Mouse (Mus musculus) layer of hippocampus, adult 2 months (tissue): ENCODE measurements at regions not wholly inside any gene's neighbourhood (a gene's known extent, or its start where the extent isn't known, plus 50 kb on each side); places are given as distances from the start of the nearest gene placed in this dataset.
"Not testable (repeated sequence)": the region's sequence is repeated elsewhere in the genome, so short reads cannot be mapped to it uniquely, and the experiment has no call there.

Experiments used
- DNase-seq, 2 experiments: peaks; one replicate each; pipeline ENCODE4 v3.0.0; 2022; ENCODE audit warnings: low spot score in 2 of 2
- H3K27ac ChIP-seq: fragments of 200-600 bp; 2 replicates; pipeline ENCODE4 v1.8.1; 2022
- H3K4me3 ChIP-seq: fragments of 200-600 bp; 2 replicates; pipeline ENCODE4 v1.8.1; 2022; ENCODE audit warnings: mild to moderate bottlenecking
- CTCF ChIP-seq: fragments of 200-600 bp; conservative IDR thresholded peaks from 2 replicates; pipeline ENCODE4 v1.8.1; 2022; ENCODE audit warnings: antibody characterized with exemption, mild to moderate bottlenecking, moderate library complexity

GRCm38 (mm10) chr10:96399636-96400400, 217.0 kb upstream of the Btg1 start:
- no peak for TF ChIP-seq CTCF
- DNase-seq = no peak
- no peak overlapping the region for H3K27ac ChIP-seq
- H3K4me3 ChIP-seq = no peak overlapping the region

DNA sequence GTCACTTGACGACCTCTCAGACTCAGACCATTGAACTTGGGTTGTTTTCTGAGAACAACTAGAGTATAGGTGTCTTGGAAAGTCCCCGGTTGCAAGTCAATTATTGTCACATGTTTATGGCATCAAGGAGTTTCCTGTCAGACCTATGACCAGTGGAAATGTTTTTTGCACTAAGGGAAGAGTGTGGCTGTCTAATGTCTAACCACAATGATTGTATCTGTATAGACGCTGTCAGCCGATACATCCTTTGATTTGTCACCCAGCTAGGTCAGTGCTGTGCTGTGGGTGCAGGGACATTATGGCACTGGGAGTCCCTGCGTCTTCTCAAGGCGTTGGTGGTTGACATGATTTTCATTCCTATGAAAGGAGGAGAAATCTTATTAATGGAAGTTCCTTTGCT, 216.0 kb upstream of the Btg1 start:
- DNase-seq = no peak
- Histone ChIP-seq H3K27ac (no peak overlapping the region), H3K4me3 (no peak overlapping the region)
- no peak for TF ChIP-seq CTCF

GRCm38 (mm10) chr10:96406306-96406705, 210.5 kb upstream of the Btg1 start:
- no peak for DNase-seq
- H3K27ac ChIP-seq = no peak overlapping the region
- H3K4me3 ChIP-seq = no peak overlapping the region
- no peak for TF ChIP-seq CTCF

DNA sequence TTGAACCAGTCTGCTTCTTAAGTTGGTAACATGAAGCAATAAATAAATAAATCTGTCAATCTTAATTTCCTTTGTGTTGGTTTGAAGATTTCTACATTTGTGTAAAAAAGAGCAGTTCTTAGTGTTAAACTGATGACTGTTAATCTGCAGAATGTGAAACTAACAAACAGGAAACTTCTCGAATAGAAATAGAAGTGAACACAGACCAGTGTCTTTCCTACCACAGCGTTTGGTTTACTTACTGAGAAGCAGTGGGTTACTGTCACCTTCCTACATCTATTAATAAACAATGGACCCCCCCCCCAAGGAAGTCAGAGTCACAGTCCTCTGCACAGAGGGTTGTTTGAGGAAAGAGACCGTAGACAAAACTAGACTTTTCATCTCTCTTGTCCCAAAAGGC, 209.0 kb upstream of the Btg1 start:
- no peak overlapping the region for H3K4me3 ChIP-seq
- DNase-seq = no peak
- TF ChIP-seq CTCF = no peak
- H3K27ac ChIP-seq = no peak overlapping the region

DNA sequence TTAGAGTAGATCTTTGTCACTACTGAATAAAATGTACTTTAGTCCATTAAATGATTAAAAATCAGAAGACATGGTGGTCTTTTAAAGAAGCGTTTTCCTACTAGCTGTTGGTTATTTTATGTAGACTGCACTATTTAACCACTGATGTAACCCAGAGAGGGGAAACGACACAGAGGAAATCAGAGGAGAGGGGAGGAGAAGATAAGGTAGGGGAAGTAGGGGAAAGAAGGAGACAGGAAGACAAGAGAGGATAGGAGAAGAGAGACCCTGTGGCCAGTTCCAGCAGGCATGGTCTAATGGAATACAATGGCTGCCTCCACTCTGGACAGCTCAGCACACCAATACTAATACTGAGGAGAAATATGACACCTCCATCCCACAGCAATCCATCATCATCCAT, 208.6 kb upstream of the Btg1 start:
- no peak overlapping the region for H3K4me3 ChIP-seq
- TF ChIP-seq CTCF = no peak
- no peak for DNase-seq
- H3K27ac ChIP-seq = no peak overlapping the region

GRCm38 (mm10) chr10:96410028-96410427, 206.8 kb upstream of the Btg1 start:
- DNase-seq = no peak
- no peak for TF ChIP-seq CTCF
- H3K27ac ChIP-seq = no peak overlapping the region
- H3K4me3 ChIP-seq = no peak overlapping the region

- TF ChIP-seq CTCF = no peak
- DNase-seq = no peak
- H3K27ac ChIP-seq = no peak overlapping the region
- H3K4me3 ChIP-seq = no peak overlapping the region
Observed at GRCm38 (mm10) chr10:96414807-96415206, 202.0 kb upstream of the Btg1 start.

DNA sequence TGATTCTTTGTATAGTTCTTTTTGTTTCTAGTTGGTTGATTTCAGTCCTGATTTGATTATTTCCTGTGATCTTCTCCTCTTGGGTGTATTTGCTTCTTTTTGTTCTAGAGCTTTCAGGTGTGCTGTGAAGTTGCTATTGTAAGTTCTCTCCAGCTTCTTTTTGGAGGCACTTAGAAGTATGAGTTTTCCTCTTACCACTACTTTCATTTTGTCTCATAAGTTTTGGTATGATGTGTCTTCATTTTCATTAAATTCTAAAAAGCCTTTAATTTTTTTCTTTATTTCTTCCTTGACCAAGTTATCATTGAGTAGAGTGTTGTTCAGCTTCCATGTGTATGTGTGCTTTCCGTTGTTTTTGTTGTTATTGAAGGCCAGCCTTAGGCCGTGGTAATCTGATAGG, 195.3 kb upstream of the Btg1 start:
- not testable (repeated sequence) for DNase-seq, H3K4me3 ChIP-seq, H3K27ac ChIP-seq

GRCm38 (mm10) chr10:96427407-96427806, 189.4 kb upstream of the Btg1 start:
- no peak for TF ChIP-seq CTCF
- no peak for DNase-seq
- no peak overlapping the region for H3K27ac ChIP-seq
- no peak overlapping the region for H3K4me3 ChIP-seq

GRCm38 (mm10) chr10:96430142-96430541, 186.7 kb upstream of the Btg1 start:
- no peak for DNase-seq
- TF ChIP-seq CTCF = no peak
- H3K4me3 ChIP-seq = no peak overlapping the region
- no peak overlapping the region for H3K27ac ChIP-seq

DNA sequence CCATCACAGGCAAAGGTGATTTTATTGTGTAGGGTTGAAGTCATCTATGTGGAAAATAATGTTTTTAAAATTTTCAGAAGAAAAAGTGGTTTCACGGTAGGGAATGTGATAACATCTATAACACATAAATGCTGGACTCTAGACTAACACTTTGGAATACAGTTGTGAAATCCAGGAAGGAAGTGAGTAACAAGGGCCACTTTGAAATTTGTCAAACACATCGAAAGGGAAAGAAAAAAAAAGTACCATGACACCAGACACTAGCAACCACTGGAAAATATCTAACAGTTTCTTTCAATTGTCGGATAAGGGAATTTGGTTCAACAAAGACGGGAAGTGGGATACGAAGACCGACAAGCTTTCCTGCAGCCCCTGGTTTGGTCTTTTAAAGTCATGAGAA, 181.7 kb upstream of the Btg1 start:
- no peak overlapping the region for H3K4me3 ChIP-seq
- no peak overlapping the region for H3K27ac ChIP-seq
- no peak for TF ChIP-seq CTCF
- DNase-seq = no peak

- no peak for DNase-seq
- no peak overlapping the region for H3K4me3 ChIP-seq
- TF ChIP-seq CTCF = no peak
- no peak overlapping the region for H3K27ac ChIP-seq
Observed at GRCm38 (mm10) chr10:96438398-96439103, 178.3 kb upstream of the Btg1 start.

- no peak overlapping the region for H3K4me3 ChIP-seq
- no peak for TF ChIP-seq CTCF
- DNase-seq = no peak
- H3K27ac ChIP-seq = no peak overlapping the region
Observed at GRCm38 (mm10) chr10:96442165-96442564, 174.6 kb upstream of the Btg1 start.

GRCm38 (mm10) chr10:96450266-96450665, 166.5 kb upstream of the Btg1 start:
- TF ChIP-seq CTCF = no peak
- H3K27ac ChIP-seq = no peak overlapping the region
- no peak for DNase-seq
- no peak overlapping the region for H3K4me3 ChIP-seq
